Mouse (Mus musculus) stomach, postnatal 0 days (tissue): ENCODE measurements around the gene Coro1a.
"Not testable (repeated sequence)": the region's sequence is repeated elsewhere in the genome, so short reads cannot be mapped to it uniquely, and the experiment has no call there.

Experiments
- CTCF ChIP-seq: IDR thresholded peaks from 2 replicates; pipeline ENCODE4 v1.5.1; 2016; ENCODE audit warnings: antibody characterized with exemption, low read depth, mild to moderate bottlenecking, moderate library complexity
- EP300 ChIP-seq: optimal IDR thresholded peaks from 2 replicates; pipeline ENCODE3; 2016; ENCODE audit warnings: antibody characterized with exemption

GRCm38 (mm10) chr7:126688156-126688555, 19.4 kb downstream of the Coro1a start:
- TF ChIP-seq EP300, CTCF: not testable (repeated sequence)
